Mouse (Mus musculus) thymus, adult 2 months (tissue): Measurements from ENCODE around the gene Tpcn1.

ENCODE experiments used
- CTCF ChIP-seq: fragments of 200-500 bp; IDR thresholded peaks from 2 replicates; pipeline ENCODE4 v1.5.1; 2012; ENCODE audit warnings: mild to moderate bottlenecking, control low read depth, low read length, moderate library complexity, borderline replicate concordance; ENCODE audit not compliant: control insufficient read depth, poor library complexity, insufficient read depth; ENCODE audit errors: extremely low read depth
- POLR2A ChIP-seq: fragments of 200-500 bp; IDR thresholded peaks from 2 replicates; pipeline ENCODE4 v1.6.1; 2012; ENCODE audit warnings: mild to moderate bottlenecking, low read length, control low read depth, moderate library complexity; ENCODE audit not compliant: control insufficient read depth, poor library complexity, insufficient read depth; ENCODE audit errors: extremely low read depth

GRCm38 (mm10) chr5:120634131-120634530 lies 45.7 kb upstream of the Tpcn1 start, which contains the start of gene Cfap73:
- TF ChIP-seq CTCF: no peak
- no peak for TF ChIP-seq POLR2A
